Mouse (Mus musculus): ENCODE results near the gene T. TPM values are rescaled to one million over a fixed set of nuclear protein-coding genes. Genes with fewer than 3 reads are reported as not detected.
"Not testable (repeated sequence)": the region's sequence is repeated elsewhere in the genome, so short reads cannot be mapped to it uniquely, and the experiment has no call there.

The T gene
- polyA plus RNA-seq, 1 experiment from 2014 or later, result not detected

DNA sequence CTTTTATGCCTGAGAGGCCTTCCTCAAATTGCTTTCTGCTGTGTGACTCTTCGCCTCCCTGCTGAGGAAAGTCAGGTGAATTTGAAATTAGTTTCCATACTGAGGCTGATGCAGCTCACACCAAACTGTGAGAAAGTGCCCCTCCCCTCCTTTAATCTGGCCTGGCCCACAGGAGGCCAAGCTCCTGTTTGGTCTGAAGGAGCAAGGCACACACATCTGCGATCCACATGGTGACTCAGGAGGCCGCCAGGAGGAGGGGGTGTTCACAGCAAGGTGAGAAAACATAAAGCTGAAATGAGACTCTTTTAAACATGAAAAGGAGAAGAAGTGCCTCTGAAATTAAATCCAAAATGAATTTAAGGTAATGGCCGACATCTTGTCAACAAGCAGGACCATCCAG lies 37.9 kb upstream of the T start:
- Histone ChIP-seq H3K27me3 (replicated peaks; ENCODE audit: insufficient read depth, low read length) (no peaks in the 10 kb centered on the region), H3K27ac (ENCODE audit: low read length) (no peak overlapping the region), H3K36me3 (ENCODE audit: insufficient read depth, low read length) (no peaks in the 10 kb centered on the region), H3K9ac (replicated peaks; ENCODE audit: low read depth) (no peak overlapping the region), H3K4me1 (ENCODE audit: insufficient read depth, low read depth, low read length) (no peaks in the 10 kb centered on the region), H3K9me3 (ENCODE audit: low read length) (no peaks in the 10 kb centered on the region), H3K4me2 (replicated peaks; ENCODE audit: low read depth, low read length) (no peak overlapping the region), H3K4me3 (ENCODE audit: low read depth, low read length) (no peak overlapping the region)
- ATAC-seq (no peak), DNase-seq (ENCODE audit: low spot score) (no peak)
- no peak for TF ChIP-seq EP300 (IDR thresholded peaks at IDR 0.05)
- no peak for TF ChIP-seq CTCF (IDR thresholded peaks at IDR 0.05)
- 63% methylated on average over 4 of the region's 4 CpGs for WGBS

DNA sequence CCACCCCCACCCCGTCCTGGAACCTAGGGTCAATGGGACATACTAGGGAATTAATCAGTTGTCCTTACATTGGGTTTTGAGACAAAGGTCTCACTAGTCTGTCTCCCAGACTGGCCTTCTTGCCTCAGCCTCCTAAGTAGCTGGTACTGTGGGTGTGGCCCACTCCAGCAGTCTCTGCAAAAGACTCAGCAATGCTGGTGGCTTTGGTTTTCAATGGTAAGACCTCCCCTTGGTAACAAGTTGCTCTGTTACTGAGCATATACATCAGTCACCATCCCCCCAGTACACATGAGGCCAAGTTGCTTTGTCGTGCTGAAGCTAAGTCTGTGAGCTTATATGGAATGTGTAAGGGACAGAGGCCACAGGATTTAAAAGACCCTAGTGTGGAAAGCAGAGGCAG lies 36.3 kb upstream of the T start:
- H3K4me3 ChIP-seq (ENCODE audit: low read depth, low read length), result no peak overlapping the region
- H3K36me3 ChIP-seq (ENCODE audit: insufficient read depth, low read length), result no peaks in the 10 kb centered on the region
- DNase-seq (ENCODE audit: low spot score) (no peak), ATAC-seq (no peak)
- H3K4me2 ChIP-seq (replicated peaks; ENCODE audit: low read depth, low read length), result no peak overlapping the region
- H3K27me3 ChIP-seq (replicated peaks; ENCODE audit: insufficient read depth, low read length), result no peaks in the 10 kb centered on the region
- 61% methylated on average over 2 of the region's 2 CpGs for WGBS
- H3K9ac ChIP-seq (replicated peaks; ENCODE audit: low read depth), result no peak overlapping the region
- no peaks in the 10 kb centered on the region for H3K4me1 ChIP-seq (ENCODE audit: insufficient read depth, low read depth, low read length)
- no peak for TF ChIP-seq CTCF (IDR thresholded peaks at IDR 0.05)
- TF ChIP-seq EP300 (IDR thresholded peaks at IDR 0.05), result no peak
- no peaks in the 10 kb centered on the region for H3K9me3 ChIP-seq (ENCODE audit: low read length)
- H3K27ac ChIP-seq (ENCODE audit: low read length), result no peak overlapping the region

DNA sequence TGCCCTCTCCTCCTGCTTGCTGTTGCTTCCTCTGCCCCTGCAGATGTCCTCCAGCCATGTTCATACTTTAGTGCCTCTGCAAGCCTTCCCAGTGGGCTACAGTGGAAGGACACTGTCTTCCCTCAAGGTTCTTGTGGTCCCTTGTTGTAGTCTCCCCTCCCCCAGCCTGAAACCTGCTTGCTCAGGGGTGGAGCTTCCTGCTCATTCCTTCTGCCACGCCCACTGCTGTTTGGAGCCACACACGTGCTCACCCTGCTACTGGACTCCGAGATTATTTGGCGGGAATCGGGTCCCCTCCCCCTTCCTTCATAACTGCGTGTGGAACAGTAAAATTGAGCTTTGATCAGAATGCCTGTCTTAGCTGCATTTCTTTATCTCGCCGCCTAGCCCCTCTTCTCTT lies 30.3 kb upstream of the T start:
- H3K36me3 ChIP-seq (ENCODE audit: insufficient read depth, low read length); H3K4me3 ChIP-seq (ENCODE audit: low read depth, low read length); H3K4me2 ChIP-seq (replicated peaks; ENCODE audit: low read depth, low read length); H3K4me1 ChIP-seq (ENCODE audit: insufficient read depth, low read depth, low read length); DNase-seq (ENCODE audit: low spot score); H3K27me3 ChIP-seq (replicated peaks; ENCODE audit: insufficient read depth, low read length); H3K9ac ChIP-seq (replicated peaks; ENCODE audit: low read depth); ATAC-seq; H3K9me3 ChIP-seq (ENCODE audit: low read length); H3K27ac ChIP-seq (ENCODE audit: low read length): not testable (repeated sequence)
- whole genome bisulfite sequencing, result 47% methylated on average over 7 of the region's 8 CpGs

DNA sequence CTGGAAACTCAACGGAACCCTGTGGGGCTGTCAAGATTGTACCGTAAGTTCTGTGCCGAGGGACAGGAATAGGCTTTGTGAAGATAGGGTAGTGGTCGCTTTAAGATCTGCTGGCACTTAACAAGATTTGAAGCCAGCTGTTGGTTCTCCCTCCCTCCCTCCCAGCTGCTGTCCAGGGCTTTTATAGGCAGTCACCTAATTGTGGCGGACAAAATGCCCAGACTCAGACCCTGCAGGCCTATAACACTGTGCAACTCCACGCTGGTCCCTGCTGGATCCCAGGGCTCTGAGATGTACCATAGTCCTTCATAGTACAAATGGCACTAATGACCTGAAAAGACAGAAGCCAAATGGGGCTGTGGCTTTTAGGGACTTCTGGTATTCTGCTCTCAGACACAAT lies 27.9 kb upstream of the T start:
- TF ChIP-seq CTCF (IDR thresholded peaks at IDR 0.05), result no peak

DNA sequence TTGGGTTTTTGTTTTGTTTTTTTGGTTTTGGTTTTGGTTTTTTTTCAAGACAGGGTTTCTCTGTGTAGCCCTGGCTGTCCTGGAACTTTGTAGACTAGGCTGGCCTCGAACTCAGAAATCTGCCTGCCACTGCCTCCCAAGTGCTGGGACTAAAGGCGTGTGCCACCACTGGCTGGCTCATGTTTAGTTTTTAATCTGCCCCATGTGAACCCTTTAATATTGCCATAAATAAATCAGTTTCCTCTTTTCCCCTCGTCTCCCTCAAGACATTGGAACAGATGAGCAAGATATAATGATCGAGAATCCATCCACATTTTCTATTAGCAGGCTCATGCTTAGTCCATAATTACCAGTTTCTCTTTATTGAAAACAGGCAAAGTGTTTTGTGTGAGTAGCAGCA lies 26.2 kb upstream of the T start:
- H3K9me3 ChIP-seq (ENCODE audit: low read length); H3K27ac ChIP-seq (ENCODE audit: low read length); DNase-seq (ENCODE audit: low spot score); H3K36me3 ChIP-seq (ENCODE audit: insufficient read depth, low read length); H3K27me3 ChIP-seq (replicated peaks; ENCODE audit: insufficient read depth, low read length); H3K4me1 ChIP-seq (ENCODE audit: insufficient read depth, low read depth, low read length); H3K9ac ChIP-seq (replicated peaks; ENCODE audit: low read depth); H3K4me2 ChIP-seq (replicated peaks; ENCODE audit: low read depth, low read length); ATAC-seq; H3K4me3 ChIP-seq (ENCODE audit: low read depth, low read length): not testable (repeated sequence)
- 72% methylated on average over 4 of the region's 4 CpGs for WGBS

More for the DNA sequence above, 27.9 kb upstream of the T start:
- Histone ChIP-seq H3K9me3 (ENCODE audit: low read length) (no peaks in the 10 kb centered on the region), H3K4me2 (replicated peaks; ENCODE audit: low read depth, low read length) (no peak overlapping the region), H3K4me3 (ENCODE audit: low read depth, low read length) (no peak overlapping the region), H3K27me3 (replicated peaks; ENCODE audit: insufficient read depth, low read length) (no peaks in the 10 kb centered on the region), H3K4me1 (ENCODE audit: insufficient read depth, low read depth, low read length) (no peaks in the 10 kb centered on the region), H3K36me3 (ENCODE audit: insufficient read depth, low read length) (no peaks in the 10 kb centered on the region), H3K27ac (ENCODE audit: low read length) (no peak overlapping the region), H3K9ac (replicated peaks; ENCODE audit: low read depth) (no peak overlapping the region)
- no peak for DNase-seq (ENCODE audit: low spot score)
- WGBS, result 66% methylated on average over 6 of the region's 6 CpGs
- no peak for ATAC-seq

DNA sequence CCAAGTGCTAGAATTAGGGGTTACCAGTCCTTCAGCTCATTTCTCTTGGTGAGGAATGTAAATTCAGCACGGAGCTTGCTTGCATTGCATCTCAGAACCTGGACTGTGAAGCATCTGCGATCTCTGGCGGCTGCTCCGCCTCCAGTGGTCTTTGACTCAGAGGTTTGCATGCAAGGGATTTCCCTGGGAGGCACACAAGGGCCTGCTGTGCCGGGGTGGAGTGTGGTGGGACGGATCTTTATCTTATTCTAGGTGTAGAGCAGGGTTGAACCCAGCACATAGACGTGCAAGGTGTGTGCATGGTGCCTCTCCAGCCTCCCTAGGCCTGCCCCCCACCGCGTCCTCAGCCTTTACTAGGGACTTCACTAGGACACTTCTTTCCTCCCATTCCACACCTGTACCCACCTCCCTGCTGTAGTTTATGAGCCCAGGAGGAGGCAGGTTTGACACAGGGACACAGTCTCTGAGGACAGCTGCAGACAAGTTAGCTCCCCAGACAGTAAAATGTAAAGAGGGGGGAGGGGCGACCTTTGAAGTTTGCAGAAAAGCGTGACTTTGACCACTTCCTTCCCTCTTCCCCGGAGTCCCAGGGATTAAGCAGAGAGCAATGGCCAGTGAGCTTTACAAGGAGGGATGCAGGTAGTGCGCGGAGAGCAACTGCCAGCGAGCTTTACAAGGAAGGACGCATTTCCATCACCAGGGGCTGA lies 25.5 kb upstream of the T start:
- no peak overlapping the region for H3K4me3 ChIP-seq (ENCODE audit: low read depth, low read length)
- no peaks in the 10 kb centered on the region for H3K4me1 ChIP-seq (ENCODE audit: insufficient read depth, low read depth, low read length)
- no peak overlapping the region for H3K27ac ChIP-seq (ENCODE audit: low read length)
- no peaks in the 10 kb centered on the region for H3K36me3 ChIP-seq (ENCODE audit: insufficient read depth, low read length)
- no peak overlapping the region for H3K9ac ChIP-seq (replicated peaks; ENCODE audit: low read depth)
- TF ChIP-seq EP300 (IDR thresholded peaks at IDR 0.05) (no peak), CTCF (IDR thresholded peaks at IDR 0.05) (no peak)
- no peak overlapping the region for H3K4me2 ChIP-seq (replicated peaks; ENCODE audit: low read depth, low read length)
- DNase-seq (ENCODE audit: low spot score), result no peak
- no peaks in the 10 kb centered on the region for H3K27me3 ChIP-seq (replicated peaks; ENCODE audit: insufficient read depth, low read length)
- WGBS, result 12% methylated on average over 16 of the region's 16 CpGs
- ATAC-seq, result no peak
- H3K9me3 ChIP-seq (ENCODE audit: low read length), result no peaks in the 10 kb centered on the region

DNA sequence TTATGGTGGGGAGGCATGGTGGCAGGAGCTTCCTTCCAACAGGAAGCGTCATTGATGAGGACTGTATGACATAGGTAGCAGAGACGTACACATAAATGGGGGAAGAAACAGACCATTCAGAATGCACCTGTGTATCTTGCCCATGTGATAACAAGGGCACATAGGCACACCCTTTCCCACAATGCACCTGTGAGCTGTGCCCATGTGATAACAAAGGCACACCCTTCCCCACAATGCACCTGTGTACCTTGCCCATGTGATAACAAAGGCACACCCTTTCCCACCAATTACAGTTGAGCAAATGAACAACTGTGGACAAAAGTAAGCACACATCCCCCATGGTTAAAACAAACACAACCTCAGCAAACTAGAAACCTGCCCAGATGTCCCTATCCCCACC lies 23.9 kb upstream of the T start:
- 85% methylated on average over 2 of the region's 2 CpGs for WGBS
- DNase-seq (ENCODE audit: low spot score) (no peak), ATAC-seq (no peak)
- TF ChIP-seq EP300 (IDR thresholded peaks at IDR 0.05), result no peak
- no peak for TF ChIP-seq CTCF (IDR thresholded peaks at IDR 0.05)
- no peak overlapping the region for H3K9ac ChIP-seq (replicated peaks; ENCODE audit: low read depth)
- H3K4me1 ChIP-seq (ENCODE audit: insufficient read depth, low read depth, low read length), result no peaks in the 10 kb centered on the region
- H3K27ac ChIP-seq (ENCODE audit: low read length), result no peak overlapping the region
- no peak overlapping the region for H3K4me2 ChIP-seq (replicated peaks; ENCODE audit: low read depth, low read length)
- H3K9me3 ChIP-seq (ENCODE audit: low read length), result no peaks in the 10 kb centered on the region
- no peaks in the 10 kb centered on the region for H3K36me3 ChIP-seq (ENCODE audit: insufficient read depth, low read length)
- no peak overlapping the region for H3K4me3 ChIP-seq (ENCODE audit: low read depth, low read length)
- H3K27me3 ChIP-seq (replicated peaks; ENCODE audit: insufficient read depth, low read length), result no peaks in the 10 kb centered on the region
